Mouse (Mus musculus) gastrocnemius, postnatal 4 days (tissue): ENCODE results near the gene Pxn. TPM values are rescaled to one million over a fixed set of nuclear protein-coding genes. Genes with fewer than 3 reads are reported as not detected.

ENCODE experiments used
- DNase-seq, 2 experiments: peaks; one replicate each; pipeline ENCODE4 v3.0.0; 2021 to 2022; ENCODE audit warnings: low spot score in 2 of 2, mixed read lengths in 2 of 2
- total RNA-seq, 2 experiments: library from RNA; stranded (reverse); gene quantifications; 2 replicates each; pipeline ENCODE4 v1.2.3; 2021

Pxn gene
- total RNA-seq, 2 experiments from 2014 or later = 170 to 175 TPM

DNA sequence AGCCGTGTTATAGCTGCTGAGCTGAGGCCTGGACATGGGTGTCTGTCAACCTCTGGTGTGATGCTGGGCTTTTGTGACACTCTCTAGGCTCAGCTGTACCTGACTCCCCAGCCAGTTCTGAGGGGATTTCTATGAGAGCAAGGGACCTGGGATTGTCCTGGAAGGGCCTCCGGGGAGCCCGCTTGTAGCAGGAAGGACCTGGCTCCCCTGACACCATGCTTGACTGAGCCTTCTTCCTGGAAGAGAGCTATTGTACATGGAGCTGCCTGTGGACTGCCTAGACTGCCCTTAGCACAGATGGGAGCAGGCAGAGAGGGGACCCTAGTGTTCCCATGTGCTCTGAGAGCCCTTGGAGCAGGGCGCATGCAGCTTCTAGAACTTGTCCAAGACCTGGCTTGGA lies 18.9 kb downstream of the Pxn start:
- no peak for DNase-seq

DNA sequence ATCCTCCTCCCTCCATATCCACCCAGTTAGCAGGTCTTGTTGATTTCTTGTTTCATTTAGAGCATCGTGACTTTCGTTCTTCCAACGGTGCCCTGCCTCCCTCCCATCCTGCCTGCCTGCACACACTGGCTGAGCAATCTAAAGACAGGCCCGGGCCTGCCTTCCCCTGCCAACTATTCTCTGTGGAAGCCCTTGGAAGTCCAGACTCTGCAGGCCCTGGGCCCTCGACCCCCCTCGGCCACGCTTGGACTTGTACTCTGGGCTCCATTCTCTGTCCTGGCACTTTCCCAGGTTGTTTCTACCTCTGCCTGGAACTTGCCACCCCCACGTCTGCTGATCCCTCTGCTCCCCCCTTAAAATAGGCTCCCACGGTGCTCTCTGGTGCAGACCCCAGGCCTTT lies 19.5 kb downstream of the Pxn start:
- DNase-seq = no peak

DNA sequence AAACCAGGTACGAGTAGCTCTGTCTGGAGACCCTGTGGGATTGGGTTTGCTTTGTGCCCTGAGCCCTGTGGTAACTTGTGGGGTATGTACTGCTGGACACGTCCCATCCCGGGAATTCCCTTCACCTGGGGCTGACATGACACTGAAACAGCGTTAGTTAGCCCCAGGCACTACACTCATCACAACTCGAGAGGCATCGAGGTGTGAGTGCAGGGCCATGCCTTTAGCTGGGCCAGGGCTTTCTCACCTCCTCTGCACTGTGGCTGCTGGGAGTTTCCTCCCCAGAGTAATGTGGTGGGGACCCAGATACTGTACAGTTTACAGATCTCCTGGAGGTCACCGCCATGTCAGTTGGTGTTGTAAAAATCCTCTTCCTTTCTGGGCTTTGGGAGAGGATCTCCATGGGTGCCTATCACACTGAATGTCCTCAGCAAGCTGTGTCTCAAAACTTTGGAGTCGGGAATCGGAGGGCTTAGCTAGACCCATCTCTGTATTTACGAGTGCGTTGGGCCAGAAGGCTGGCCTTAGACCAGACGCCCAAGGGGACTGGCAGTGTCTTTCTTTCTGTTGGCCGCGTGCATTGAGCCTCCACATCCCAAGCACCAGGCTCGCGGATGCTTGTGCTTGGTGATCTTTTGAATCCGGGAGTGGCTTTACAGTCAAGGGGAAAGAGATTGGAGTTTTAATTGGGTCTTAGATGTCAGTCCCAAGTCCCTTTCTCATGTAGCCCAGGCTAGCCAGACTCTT lies 20.2 kb downstream of the Pxn start:
- no peak for DNase-seq

DNA sequence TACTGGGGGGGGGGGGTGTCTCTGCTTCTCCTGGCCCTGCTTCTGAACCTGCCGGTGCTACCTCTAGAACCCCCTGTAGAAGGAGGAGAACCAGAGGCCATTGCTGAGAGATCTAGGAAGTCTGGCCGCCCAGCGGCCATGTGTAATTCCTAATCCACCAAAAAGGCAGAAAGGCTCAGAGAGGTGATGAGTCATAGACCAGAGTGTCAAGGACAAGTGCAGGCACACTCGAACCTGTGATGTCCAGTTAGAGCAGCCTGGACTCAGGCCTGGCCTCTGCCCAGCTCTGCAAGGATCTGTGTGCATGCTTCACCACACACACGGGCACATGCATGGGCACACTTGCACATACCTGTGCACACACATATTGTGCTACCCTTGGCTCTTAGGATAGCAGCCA lies 21.7 kb downstream of the Pxn start:
- DNase-seq = no peak

DNA sequence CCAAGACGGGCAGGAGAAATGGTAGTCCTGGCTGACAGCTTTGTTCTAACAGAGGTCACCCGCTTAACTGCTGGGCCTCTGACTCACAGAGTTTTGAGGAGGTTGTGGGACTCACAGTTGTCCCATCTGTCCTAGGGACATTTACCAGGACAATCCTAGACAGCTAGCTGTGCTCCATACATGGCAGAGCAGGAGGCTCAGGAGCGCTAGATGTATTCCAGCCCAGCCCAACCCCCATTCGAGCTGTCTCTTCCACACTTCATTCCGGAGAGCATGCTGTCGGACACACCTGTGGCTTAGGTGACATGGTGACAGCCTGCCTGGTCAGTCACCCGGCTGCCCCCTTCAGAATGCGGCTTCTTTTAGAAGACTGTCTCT lies 22.9 kb downstream of the Pxn start:
- no peak for DNase-seq

DNA sequence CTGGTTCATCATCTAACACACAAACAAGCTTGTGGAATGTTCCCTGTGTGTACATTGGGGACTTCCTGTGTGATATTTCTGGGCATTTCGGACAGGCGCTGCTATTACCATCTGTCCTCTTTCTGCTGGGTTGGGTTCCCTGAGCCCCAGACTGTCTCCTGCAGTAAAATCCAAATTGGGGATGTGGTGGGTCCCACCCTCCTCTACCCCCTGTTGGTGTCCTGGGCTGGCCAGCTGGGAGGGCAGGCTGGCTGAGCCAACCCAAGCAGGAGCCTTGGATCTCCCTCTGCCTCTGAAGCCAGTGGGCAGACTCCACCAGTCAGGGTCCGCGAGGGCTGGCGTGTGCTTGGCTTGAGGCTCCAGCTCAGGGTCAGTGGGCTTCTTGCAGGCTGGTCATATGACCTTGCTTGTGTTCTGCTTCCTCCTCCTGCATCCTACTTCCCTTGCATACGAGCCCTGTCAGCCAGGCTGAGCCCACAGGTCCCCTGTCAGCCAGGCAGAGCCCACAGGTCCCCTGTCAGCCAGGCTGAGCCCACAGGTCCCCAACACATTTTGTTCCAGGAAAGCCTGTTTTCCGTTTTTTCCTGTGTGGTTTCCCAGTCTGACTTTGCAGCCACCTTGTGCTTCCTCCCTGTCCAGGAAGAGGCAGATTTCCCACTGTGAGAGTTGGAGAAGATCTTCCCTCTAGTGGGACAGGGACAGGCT lies 23.4 kb downstream of the Pxn start:
- no peak for DNase-seq

DNA sequence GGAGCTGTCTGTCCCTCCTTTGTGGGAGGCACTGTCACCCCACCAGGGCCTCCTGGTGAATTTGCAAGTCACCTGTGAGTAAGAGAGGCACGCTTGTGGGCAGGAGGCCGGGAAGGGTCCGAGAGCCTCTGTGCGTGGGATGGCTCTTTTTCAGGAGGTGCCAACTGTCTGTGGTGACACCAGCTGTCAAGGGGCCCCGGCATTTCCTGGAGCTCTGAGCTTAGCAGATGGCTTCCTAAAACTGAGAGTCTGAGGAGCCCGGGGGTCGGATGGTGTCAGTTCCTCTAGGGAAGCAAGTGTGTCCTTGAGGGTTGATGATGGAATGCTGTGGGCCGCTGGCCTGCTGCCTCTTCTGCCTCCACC lies 24.0 kb downstream of the Pxn start:
- DNase-seq = no peak

DNA sequence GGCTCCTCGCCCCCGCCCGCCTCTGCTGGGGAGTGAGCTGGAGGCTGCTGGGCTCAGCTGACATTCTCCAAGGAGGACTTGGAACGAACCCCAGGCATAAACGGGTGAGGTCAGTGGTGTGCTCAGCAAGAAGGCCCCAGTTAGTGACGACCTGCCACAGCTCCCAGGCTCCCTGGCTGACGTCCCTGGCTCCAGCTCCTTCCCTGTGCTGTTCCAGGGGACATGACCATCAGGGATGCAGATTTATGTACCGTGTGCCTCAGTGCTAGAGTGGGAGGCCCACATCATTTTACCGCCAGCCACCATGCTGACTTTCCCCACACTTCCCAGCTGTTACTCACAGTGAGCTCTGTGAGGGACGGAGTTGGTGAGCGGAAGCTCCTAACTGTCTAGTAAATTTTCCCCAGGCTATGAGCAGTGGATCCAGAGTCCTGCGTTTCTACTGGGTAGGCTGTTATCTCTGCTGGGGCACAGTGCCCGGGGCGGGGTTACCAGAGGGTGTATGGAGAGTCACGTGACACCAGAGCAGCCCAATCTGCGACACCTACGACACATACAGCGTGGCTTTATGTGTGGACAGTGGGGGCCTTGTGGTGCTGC lies 25.3 kb downstream of the Pxn start:
- DNase-seq = peak; percentile 76 to 91

DNA sequence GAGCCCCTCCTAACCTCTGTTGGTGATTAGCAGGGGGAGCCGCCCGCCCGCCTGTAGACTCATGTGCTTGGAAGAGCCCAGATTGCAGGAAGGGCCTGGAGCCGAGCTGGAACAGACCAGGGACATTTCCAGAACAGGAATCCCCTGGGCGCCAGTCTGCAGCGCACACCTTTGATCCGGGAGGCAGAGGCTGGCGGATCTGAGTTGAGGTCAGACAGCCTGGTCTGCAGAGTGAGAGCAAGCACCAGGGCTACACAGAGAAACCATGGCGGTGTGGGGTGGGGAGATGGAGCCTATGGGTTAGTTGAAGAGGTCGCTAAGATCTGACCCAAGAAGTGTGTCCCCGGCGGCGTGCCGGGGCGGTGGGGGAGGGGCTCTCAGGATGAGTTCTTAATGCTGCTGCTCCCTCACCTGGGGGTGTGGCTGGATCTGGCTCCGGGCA lies 27.8 kb downstream of the Pxn start:
- DNase-seq = peak in 1 of 2 experiments; percentile 65

DNA sequence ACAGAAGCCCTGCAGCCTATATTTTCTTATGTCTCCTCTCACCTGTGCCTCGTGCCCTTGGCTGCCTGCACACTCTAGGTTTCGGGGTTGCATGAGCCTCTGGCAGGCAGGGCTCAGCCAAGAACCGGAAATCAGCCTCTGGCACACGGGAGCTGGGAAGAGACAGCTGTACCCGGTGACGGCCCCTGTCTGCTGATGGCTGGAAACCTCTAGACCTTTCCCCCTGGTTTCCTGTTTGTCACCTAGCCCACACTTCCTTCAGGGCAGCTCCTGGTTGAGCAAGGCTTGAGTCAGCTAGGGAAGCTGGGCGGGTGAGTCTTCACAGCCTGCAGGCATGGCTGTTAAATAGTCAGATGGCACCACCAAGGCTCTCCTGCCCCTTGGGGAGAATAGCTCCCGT lies 28.4 kb downstream of the Pxn start:
- DNase-seq = no peak

DNA sequence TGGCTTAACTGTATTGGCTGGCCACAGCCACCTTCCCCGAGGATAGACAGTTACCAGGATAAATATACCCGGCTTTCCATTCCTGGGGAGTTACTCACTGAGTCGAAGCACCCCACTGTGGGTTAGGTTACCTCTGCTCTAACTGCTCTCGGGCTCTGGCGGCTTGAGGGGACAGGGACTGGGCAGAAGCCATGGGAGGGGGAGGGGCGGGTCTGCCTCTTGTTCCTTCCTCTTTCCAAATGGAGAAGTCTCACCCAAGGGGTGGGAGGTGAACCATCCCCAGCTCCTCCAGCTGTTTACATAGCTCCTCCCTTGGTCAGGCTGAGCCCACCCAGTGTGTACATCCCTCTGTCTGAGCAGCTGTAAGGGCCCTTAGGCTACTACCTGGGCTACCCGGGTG lies 29.2 kb downstream of the Pxn start:
- no peak for DNase-seq

DNA sequence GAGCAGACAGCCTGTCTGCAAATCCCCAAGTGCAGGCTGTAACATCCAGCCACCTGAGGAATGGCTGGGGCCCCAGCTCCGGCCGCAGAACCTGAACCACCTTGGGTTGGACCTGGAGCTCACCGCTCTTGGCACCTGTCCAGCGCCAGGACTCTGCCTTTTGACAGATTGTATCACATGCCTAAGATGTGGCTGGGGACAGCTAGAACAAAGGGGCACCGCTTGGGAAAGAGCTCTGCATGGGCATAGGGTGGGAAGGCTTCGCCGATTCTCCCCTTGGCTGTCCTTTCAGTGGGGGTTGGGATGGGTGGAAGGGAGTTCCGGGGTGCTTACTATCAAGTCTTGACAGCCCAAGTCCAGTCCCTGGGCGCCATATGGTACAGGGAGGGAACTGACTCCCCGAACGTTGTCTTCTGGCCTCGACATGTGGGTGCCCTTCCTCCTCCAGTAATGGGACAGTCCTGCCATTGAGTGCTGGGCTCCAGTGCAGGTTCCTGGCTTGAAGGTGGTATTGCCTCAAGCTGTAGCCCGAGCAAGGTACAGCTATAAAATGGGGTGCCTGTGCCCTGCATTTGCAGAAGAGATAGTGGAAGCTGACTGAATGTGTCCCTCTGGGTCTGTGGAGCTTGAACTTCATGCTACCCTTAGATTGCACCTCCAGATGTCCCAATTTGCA lies 31.7 kb downstream of the Pxn start:
- peak in 1 of 2 experiments; percentile 24 for DNase-seq

DNA sequence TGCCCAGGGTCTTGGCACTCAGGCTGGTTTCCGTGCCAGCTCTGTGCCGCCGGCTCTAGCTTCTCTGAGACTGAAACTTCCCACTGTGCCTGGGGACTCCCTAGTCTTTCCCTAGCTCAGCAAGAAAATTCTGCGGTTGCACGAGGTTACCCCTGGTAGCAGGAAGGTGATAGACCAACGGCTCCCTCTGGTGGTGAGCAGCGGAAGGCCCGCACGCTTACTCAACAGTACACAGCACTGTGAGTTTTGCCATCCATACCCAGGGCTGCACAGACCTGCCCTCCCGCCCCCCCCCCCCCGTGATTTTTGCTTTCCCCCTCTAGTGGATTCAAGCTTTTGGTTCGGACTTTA lies 32.2 kb downstream of the Pxn start:
- DNase-seq = peak; percentile 84 to 92

DNA sequence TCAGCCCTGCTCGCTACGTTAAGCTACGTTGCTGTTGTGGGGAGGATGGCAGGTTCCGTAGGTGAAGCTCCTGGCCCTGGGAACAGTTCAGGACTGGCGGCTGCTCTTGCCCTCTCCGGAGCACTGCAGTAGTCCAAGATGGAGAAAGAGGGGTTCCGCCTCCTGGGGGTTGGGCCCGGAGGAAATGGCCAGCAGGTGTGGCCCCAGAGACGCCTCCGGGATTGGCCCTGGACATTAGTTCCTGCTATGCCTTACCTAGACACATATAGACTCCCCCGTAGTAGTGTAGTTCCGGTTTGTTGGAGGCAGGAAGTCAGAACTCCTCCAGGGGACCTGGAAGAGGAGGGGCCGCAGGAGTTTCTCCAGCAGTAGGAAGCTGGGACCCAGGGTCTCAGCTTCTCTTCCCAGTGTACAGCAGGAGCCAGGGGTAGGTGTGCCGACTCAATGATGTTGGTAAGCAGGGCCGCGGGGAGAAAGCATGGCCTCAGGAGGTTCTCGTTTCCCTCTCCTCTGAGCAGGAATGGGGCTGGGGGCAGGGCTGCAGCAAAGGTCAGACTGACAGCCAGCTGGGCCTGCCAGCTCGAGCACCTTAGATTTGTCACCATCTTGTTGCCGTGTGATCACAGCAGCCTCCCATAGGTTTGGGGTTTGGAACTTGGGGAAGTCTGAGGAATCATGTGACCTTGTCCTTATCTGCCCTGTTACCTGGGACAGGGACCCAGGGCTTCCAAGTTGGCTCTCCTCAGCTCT lies 36.3 kb downstream of the Pxn start:
- DNase-seq = no peak

DNA sequence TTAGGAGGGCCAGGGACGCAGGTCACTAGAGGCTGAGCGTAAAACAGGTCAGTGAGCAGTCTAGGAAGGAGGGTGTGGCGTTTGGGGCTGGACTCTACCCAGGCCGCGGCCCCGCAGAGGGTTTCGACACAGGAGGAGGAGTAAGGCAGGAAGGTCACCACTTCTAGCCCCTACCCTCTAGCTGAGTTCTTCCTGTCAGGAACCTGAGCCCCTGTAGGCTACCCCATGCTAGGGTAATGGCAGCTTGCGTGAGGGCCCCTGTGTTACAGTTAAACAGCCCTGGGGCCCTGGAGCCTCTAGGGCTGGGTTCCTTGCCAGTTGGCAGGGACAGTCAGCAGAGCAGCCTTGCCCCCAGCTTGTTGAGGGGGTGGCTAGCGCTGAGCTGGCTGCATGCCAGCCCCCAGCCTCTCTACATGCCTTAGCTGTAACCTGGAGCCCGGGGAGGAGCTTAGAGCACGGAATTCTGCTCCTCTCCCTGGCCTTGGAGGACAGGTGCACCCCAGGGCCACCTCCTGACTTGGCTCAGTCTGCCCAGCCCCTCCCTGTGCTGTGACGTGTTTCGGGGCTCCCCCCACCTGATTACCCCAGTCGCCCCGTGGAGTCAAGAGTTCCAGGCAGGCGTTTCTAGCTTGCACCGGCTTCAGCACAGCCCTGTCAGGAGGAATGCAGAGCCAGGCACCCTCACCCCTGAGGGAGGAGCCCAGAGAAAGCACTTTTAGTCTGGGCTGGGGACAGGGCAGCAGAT lies 37.2 kb downstream of the Pxn start:
- DNase-seq = peak in 1 of 2 experiments; percentile 59

DNA sequence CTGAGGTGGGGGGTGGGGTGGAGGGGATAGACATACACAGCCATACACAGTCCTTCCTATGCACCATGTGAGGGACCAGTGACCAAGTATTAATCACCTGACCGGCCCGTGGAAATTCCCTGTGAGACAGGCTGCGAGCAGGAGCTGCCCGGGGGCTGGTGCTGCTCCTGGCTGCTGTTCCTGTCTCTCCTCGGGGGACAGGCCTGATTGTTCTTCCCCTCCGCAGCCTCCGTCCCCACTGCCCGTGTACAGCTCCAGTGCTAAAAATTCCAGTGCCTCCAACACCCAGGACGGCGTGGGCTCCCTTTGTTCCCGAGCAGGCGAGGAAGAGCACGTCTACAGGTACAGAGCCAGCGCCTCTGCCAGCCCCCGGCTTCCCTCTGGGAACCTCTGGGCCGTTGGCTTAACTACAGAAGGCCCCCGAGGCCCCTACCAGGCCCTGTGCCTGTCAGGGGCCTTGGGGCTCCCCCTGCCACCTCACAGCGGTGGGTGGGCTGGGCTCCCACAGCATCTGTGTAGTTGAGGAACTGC lies 38.2 kb downstream of the Pxn start:
- DNase-seq = no peak

DNA sequence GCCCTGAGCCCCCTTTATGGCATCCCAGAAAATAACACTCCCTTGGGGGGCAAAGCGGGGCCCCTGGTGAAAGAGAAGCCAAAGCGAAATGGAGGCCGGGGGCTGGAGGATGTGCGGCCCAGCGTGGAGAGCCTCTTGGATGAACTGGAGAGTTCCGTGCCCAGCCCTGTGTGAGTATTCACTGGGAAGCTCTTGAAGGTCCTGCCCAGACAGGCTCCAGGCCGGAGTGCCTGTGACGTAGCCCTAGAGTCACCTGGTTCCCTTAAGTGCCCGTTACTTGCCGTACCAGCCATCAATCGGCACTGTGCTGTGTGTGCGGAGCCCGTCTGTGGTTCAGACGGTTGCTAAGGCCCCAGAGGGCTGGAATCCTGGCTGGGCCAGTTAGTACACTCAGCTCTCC lies 39.2 kb downstream of the Pxn start:
- DNase-seq = no peak

DNA sequence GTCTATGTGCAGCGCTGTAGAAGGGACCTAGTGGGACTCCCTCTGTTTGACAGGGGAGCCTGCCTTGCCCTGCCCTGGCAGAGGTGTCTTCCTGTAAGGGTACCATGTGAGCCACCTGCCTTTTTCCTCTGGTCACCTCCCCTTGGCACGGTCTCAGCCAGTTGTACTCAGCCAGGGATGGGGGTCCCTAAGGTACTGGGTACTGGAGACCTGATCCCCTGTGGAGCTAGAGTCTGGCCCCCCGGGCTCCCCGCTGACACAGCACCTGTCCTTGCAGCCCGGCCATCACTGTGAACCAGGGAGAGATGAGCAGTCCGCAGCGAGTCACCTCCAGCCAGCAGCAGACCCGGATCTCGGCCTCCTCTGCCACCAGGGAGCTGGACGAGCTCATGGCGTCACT lies 40.1 kb downstream of the Pxn start:
- DNase-seq = no peak

DNA sequence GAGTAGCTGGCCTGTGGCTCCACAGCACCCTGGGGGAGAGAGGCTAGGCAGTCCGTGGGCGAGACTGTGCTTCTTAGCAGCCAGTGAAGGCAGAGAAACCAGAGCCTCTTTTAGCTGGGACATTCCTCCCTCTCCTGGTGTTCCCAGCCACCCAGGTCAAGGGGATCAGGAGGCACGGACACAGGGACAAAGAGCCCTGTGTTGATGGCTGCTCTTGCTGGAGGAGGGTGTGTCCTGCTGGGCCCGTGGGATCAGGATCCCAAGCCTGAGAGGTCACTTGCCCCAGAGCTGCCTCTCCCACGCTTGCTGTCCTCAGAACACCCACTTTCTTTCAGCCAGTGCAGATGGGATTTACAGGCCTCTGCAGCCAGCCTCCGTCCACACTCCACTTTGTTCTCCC lies 40.5 kb downstream of the Pxn start:
- no peak for DNase-seq

DNA sequence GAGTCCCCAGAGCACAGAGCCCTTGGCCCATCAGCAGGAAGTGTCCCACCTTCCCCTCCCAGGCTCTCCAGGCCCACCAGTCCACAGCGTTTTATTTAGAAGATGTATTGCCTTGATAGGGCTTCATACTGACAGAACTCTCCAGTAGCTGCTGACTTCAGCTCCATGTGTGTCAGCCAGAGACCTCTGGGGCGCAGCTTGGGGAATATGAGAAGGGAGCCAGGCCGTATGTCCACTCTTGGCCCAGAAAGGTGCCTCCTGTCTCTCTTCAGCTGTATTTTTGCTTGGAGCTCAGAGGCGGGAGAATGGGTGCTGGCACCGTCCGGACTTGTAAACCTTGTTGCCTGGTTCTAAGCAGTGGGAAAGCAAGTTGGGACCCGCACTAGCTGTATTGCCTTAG lies 40.9 kb downstream of the Pxn start:
- DNase-seq = no peak
